Mouse (Mus musculus): Measurements from ENCODE around the gene Stk39.

DNA sequence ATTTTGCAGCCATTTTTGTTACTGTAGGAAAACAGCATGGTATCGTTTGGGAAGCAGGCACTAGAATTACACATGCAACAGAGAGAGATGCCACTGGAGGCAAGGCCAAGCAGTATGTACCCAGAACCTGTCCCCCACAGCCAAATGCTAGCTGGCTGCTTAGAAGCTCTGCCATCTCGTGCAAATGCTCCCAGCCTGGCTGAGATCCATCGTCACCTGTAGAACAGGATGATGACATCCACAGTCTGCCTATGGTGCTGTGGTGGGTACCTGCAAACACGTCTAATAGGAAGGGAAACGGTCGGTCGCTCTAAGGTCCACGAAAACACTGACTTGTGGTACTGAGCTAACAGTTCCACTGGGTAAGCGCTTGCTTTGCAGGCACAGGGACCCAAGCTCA is 32.5 kb downstream of the Stk39 start:
- TF ChIP-seq CTCF (IDR thresholded peaks at IDR 0.05; ENCODE audit: borderline replicate concordance, insufficient read depth, low read length) (no peak), POLR2A (IDR thresholded peaks at IDR 0.05; ENCODE audit: low read depth, low read length) (no peak)
